Mouse (Mus musculus): ENCODE measurements around the gene Ccl6.

The Ccl6 gene

DNA sequence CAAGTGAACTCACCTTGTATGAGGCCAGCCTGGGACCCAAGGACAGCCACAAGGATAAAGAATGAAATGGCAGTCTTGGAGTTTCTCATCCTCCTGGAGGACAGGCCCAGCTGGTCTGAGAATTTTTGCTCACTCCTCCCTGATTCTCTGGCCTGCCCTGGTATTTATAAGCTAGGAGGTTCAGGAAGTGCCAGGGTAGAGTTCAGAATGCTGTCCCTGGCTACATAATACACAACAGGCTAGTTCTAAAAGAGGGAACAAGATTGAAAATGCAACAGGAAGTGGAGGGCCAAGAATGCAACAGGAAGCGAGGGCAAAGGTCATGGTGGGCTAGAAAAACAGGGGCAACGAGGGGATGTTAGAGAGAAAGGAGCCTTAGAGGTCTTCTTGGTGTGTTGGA lies at the start of gene Ccl6:
Gene Ccl6, minus strand, starts transcription at position 235 of the 400 bp plus-strand sequence.
- DNase-seq: no peak

DNA sequence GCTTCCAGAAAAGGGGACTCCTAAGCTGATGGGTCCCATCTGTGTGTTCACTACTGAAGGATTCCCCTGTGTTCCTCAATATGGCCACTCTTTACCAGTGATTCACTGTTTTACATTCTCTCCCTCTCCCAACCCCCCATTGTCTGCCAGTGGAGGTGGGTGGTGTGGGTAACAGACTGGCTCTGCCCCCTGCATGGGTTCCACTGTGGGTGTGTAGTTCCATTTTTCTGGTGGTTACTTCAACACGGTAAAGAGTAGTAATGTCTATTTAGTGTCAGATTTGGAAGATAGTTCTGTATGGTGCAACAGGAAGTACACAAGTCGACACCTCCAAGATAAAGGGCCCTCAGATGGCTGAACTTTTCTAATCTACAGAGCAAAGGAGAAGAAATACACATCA lies 48.3 kb upstream of the Ccl6 start:
- no peak for DNase-seq

DNA sequence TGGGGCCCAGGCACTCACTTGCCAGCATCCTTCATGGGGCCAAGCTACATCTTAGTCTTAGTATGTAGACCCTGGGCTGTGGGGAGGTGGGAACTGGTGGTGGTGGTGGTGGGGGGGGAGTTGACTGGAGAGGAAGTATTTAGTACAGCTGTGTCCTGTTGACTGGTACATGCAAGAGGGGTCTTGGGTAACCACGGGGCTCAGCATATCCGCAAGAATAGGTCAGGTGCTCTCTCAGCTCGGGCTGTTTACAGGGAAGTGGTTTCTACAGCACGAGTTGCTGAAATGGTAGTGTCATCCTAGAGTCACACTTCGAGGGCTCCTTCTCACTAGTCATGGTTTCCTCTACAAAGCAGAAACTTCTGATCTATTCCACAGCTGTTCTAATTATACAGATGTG lies 47.3 kb upstream of the Ccl6 start:
- DNase-seq: peak; percentile 27

DNA sequence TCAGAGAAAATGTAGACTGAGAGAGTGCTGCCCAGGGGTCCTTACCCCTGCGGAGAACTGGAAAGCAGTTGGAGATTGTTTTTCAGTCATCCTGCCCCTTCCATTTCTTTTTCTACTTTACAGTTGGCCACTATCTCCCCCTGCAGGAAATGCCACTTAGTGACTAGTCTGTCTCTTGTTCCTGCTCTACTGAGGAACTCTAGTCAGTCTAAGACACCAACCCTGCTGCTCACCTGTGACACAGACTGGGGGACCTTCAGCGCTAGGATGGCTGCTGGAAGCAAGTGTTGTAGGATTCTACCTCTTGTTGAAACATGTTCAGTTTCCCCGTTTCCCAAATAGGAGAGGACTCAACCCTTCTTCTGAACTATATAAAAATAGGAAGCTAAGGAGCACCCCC lies 46.6 kb upstream of the Ccl6 start:
- peak; percentile 15 for DNase-seq

DNA sequence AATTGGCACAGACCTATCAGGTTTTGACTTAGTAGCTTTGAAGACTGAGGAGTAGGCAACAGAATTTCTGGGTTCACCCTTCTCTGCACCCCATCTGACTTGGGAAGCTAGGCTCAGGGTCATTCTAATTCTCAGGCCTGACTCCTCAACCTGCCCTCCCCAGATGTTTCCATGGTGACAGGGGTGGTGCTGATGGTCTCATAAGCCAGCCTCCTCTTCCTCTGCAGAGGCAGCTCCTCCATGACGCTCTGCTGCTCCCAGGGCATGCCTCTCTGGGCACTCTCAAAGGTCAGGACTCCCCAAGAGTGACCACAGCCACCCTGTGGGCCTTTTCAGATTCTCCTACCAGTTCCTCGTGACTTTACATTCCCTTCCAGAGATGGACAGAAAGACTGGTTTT lies 46.0 kb upstream of the Ccl6 start:
- no peak for DNase-seq

DNA sequence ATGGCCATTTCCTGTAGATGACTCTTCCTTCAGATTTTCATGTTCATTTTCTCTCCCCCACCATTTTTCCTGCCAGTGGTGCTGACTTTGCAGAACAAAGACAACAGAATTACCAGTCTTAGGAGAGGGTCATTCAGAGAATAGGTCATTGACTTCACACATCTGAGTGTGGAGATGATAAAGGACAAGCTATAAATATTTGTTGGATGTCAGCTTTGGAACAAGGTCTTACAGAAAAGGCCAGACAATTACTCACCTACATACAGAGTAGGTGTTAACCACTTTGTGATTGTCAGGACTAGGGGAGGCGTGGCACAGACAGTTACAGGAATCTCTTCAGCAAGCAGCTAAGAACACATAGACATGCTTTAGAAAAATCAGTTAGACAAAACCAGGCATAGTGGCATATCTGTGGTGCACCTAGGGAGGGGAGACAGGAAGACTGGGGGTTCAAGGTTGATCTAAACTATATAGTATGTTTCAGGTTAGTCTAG lies 43.9 kb upstream of the Ccl6 start:
- DNase-seq: no peak

DNA sequence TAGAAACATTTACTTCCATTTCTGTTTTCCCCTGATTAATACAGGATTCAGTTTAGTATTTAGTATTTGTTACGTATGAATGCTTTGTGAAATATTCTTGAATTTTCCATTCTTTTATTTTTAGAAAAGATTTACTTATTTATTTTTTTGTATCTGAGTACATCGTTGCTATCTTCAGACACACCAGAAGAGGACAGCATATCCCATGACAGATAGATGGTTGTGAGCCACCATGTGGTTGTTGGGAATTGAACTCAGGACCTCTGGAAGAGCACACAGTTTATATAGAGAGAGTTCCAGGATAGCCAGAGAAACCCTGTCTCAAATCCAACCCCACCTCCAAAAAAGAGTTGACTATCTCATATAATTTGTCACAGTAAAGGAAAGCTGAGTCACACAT lies 42.0 kb upstream of the Ccl6 start:
- no peak for DNase-seq

DNA sequence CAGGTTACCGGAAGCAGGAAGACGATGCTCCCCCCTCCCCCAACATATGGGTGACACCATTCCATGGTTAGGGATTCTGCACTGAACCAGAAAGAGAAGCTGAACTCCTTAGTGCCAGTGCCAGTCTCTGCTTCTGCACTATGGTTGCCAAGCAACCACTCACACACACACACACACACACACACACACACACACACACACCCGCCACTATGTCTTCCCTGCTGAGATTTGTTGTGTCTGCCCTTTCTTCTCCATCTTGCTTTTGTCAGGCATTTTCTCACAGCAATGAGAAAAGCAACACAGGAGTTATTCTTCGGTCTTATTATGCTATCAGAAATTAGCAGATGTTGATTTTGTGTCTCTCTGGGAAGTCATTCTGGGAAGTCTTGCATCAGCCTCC lies 41.5 kb upstream of the Ccl6 start:
- DNase-seq: no peak

DNA sequence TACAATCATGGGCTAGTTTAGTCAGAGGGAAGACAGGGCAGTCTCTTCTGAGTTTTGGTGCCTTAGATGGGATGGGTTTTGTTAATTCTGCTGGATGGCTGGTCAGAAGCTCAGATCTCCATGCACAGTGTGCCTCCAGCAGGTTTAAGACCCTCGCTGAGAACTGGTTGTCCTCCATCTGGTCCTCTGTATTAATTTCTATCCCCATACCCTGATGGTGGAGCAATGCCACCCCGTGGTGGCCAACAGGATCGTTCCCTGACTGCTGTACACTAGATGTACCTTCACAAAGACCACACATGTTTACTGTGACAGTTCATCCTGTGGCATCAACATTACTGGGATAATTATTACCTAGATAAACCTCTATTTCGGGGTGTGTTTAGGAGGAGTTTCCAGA lies 39.9 kb upstream of the Ccl6 start:
- no peak for DNase-seq

DNA sequence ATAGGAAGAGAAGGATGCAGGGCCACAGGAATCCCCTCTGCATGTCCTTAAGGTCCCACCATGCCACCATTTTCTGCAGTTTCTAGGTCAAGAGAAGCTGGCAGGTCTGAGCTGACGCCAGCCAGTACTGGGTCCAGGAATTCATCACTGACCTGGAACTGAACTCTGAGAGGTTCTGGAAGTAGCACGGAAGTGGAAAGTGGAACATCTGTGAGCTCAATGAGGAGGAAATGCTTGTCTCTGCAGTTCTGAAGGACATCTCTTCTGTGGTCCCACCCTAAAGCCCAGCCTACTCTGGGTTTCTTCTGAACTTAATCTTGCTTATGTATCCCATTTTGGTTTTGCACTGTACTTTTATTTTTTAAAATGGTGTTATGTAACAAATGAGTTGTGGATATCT lies 38.2 kb upstream of the Ccl6 start:
- no peak for DNase-seq

DNA sequence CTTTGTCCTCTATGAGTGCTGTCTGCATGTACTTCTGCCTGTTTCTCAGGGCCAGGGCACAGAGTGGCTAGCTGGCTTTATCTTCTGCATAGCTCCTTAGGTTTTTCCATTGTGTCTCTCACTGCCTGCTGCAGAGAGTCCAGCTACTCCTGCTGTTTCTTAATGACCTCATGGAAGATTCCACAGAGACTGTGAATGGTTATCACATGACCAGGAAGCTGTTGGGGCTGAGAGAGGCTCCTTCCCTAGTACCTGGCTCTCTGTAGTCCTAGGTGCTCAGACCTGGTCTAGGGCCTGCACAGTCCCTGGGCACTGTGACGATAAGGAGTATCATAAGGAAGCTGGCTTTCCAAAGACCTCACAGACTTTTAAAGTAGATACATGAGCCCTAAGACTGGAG lies 37.7 kb upstream of the Ccl6 start:
- no peak for DNase-seq

DNA sequence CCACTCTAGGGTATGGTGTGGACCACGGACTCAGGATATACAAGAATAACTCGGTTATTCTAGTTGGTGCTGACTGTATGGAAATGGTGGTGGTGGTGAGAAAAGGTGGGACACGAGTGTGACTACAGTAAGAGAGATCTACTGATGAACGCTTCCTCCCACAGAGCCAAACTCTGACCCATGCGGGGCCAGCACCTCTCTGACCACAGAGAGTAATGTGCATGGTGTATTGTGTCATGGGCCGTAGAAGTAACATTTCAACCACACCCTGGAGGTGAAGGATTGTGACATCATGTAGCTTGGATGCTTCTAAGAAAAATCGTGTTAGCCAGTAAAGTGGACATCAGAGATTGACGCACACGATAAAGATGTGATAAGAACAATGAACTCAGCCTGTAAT lies 35.9 kb upstream of the Ccl6 start:
- DNase-seq: no peak

DNA sequence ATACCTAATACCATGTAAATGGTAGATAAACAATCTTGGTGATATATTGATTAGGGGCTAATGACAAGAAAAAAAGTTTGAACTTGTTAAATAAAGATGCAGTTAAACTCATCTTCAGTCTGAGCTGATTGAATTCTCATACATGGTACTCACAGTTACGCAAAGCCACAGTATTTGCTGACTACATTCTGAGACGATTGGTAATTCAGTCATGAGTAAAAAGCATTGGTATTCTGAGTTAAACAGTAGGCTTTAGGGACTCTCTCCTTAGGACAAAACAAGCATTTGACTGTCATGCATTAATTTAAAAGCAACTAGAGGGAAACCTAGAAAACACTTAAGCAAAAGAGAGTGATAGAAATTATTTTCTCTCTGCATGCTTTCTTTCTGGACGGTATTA lies 30.7 kb upstream of the Ccl6 start:
- DNase-seq: no peak

DNA sequence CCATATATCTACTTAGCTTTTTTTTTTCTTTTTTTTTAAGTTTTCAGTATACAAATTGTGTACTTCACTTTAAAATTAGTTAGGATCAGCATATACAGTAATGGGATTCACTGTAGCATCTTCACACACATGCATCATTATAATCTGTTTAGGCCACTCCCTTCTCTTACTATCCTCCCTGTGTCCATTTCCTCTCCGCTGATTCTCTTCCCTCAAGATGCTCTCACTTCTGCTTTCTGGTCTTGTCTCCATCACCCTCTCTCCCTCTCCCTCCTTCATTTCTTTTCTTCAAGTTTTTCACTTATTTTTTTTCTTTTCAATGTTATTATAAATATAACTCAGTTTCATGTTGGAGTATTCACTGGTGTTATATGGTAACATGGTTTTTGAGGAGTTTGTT lies 26.1 kb upstream of the Ccl6 start:
- DNase-seq: no peak

DNA sequence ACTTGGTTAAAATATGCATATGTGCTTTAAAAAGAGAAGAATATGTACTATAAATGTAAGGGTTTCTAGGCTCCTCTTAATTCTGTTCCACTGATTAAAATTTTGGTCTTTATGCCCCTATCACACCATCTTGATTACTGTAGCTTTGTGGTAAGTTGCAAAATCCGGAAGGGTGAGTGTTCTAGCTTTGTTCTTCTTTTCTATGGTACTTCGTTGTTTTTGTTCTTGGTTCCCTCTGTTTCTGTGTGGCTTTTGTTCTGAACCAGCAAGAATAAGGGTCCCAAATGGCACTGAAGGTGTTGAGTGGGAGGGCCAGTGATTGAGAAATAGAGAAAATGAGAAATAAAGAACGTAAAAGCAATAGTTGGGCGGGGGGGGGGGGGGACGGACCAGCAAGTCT lies 25.4 kb upstream of the Ccl6 start:
- DNase-seq: no peak

DNA sequence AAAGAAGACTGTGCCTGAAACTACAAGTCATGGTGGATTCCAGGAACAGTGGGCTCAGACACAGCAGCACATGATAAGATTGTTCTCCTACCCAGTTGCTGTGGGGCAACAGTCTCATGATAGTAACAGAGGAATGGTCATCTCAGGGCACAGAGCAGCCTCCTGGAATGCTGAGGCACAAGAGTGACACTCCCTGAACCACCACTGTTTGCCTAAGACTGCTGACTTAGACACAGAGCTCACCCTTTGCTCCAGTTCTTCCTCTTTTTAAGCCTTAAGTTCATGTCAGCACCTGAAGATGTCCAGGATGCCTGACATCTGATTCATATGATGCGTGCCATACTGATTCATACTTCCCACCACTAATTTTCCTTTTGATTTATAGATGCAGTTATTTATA lies 23.7 kb upstream of the Ccl6 start:
- DNase-seq: no peak

DNA sequence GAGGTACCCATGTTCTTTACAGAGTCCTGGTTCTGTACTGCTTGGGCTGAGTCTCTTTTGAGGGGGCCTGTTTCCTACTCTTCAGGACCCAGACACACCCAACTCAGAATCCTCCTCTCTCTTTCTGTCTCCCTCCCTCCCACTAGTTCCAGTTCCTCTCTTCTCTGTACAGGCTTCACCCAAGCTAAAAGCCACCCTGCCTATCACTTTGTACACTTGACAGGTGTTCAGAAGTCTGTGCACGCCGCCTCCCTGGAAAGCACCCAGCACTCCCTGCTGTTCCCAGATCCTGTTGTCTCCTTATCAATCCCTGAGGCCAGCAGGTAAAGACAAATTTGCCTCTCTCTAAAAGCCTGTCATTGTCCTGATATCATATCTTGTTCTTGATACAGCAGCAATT lies 18.0 kb upstream of the Ccl6 start:
- DNase-seq: no peak

DNA sequence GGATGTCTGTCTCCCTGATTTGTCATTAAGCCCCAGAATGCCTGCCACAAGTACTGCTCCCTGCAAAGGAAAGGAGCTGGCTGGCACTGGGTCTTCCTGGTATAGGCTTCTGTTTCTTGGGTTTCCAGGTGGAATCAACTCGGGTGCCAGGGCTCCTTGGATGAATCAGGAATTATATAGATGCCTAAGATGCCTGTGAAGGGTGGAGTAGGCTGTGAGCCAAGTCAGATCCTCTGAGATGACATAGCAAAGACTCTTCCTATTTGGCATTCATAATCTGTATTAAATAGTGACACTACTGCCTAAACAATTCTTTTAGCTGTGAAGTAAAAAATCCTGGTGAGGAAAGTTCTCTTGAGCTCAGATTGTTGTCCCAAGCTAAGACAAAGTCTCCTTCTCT lies 13.5 kb upstream of the Ccl6 start:
- DNase-seq: no peak

DNA sequence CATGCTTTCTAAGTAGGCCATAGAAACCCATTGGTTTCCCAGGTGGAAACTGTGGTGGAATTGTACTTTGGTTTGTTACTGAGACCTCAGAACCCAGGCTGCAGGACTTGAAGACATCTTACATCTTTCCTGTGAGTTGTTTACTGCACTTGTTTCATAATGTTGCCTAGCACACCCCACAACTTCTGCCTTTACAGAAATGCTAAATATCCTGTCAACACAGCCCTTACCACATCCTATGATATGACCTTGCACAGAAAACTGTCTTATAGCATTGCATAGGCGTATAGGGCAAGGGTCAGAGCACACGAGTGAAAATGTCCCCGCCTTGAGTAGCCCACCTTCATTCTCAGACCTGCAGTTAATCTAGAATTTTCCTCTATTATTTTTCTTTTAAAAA lies 12.6 kb upstream of the Ccl6 start:
- no peak for DNase-seq

DNA sequence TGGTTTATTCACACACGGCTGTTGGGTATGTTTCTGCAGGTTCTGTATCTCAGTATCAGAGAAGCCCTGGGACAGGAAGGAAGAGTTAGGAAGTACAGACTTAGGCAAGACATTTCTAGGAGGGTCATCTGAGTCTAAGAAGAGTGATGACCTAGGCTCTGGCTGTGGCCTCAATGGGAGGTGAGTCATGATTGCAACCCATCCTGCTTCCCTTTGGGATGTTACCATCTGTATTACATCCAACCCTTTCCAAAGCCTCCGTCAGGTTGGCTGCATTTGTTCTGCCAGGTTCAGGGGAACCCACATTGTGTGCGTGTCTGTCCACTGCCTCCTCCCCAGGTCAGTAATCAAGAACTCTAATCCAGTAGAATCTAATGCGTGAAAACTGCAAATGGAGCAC lies 11.8 kb upstream of the Ccl6 start:
- no peak for DNase-seq

DNA sequence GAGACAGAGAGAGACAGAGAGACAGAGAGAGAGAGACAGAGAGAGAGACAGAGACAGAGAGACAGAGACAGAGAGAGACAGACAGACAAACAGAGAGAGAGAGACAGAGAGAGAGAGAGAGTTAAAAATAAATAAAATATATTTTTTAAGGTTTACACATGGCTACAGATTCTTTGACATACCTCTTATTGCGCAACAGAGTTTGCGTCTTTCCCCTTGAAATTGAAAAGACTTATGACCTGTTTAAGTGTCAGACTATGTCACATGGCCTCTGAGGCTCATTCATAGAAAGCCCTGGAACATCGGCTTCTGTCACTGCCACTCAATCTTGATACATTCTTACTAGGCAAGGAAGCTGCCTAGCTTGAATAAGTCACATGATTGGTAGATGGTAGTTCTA lies 10.5 kb upstream of the Ccl6 start:
- no peak for DNase-seq

DNA sequence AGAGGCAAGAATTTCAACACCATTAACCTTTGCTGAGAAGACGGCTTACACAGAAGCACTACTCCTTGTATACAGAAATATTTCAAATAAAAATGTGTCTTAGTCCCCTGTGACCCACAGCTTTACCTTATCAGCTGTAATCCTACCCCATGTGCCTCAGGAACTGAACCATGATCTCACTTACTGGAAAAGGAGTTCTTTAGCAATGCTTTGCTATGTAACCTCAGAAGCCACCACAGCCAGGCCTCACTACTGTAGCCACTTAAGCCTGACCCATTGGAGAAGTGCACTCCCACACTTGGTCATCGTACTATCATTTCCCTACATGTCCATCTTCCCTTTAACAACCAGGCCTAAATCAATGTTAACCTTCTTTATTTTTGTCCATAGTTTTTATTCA lies 7.7 kb upstream of the Ccl6 start:
- peak; percentile 21 for DNase-seq

DNA sequence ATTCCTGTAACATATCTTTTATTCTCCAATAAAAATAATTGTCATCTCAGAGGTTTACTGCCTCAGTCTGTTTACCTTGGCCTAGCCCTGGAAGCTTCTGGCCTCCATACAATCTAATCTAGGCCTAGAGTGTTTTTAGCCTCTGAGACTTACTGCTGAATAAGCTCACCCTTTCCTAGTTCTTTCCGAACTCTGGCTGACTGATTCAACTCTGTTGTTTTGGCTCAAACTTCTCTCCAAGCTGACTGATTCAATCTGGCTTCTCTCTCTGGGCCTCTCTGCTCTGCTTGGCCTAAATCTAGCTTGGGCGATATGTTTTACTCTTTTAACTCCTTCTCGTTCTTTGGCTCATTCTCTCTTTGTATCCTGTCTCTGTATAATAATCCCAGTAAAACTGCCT lies 6.1 kb upstream of the Ccl6 start:
- DNase-seq: no peak

DNA sequence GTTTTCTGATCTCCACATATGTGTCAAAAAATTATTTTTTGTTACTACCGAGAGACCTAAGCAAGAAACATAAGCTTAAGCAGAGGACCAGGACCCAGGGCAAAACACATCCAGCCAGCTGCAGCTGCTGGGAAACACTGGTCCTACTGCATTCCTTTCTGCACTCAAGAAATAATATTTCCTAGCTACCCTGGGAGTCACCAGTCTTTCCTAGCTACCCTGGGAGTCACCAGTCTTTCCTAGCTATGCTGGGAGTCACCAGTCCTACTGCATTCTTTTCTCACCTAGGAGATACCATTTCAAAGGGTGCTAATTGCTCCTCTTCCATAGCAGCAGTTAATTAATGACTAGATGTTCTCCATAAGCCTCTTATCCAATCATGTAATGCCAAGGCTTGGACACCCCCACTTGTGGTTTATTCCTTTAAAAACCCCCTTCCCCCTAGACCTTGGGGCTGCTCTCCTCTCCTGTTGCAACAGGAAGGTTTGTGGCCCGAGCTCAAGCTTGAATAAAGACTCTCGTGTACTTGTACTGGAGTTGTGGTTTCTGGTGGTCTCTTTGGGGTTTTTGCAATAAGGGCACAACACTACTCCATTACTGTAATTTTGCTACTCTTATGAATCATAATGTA lies 5.4 kb upstream of the Ccl6 start:
- no peak for DNase-seq

DNA sequence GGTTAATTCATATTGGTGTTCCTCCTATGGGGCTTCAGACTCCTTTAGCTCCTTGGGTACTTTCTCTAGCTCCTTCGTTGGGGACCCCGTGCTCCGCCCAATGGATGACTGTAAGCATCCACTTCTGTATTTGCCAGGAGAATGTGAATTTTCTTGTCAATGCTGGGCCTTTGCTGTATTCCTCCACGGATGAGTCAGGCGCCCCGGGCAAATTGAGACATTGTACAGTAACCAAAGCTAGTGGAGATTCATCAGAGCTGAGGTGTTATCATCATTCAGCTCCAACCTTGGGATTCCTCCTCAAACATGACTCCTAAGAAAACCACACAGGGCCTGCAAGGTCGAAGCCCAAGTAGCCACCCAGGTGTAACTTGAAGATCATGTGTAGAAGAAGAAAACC lies 4.9 kb upstream of the Ccl6 start:
- no peak for DNase-seq

Measured in lung, postnatal 10 days (tissue).